Mouse (Mus musculus) G1E (cell line): Measurements from ENCODE around the gene Ackr2. TPM values are rescaled to one million over a fixed set of nuclear protein-coding genes. Genes with fewer than 3 reads are reported as not detected.

Source experiments
- ATAC-seq: 2 replicates; pipeline ENCODE4 v1.8.0; 2016; ENCODE audit warnings: mild to moderate bottlenecking; ENCODE audit not compliant: insufficient number of reproducible peaks, poor library complexity, low FRiP score, severe bottlenecking; ENCODE audit errors: extremely low read depth
- DNase-seq: peaks from one replicate; pipeline ENCODE4 v3.0.0; 2012; ENCODE audit warnings: low spot score
- H3K27me3 ChIP-seq: 2 replicates; pipeline ENCODE4 v1.6.1; 2012; ENCODE audit warnings: mild to moderate bottlenecking, low read length, inconsistent platforms; ENCODE audit not compliant: insufficient read depth
- H3K36me3 ChIP-seq: replicated peaks from 2 replicates; pipeline ENCODE3; 2012; ENCODE audit warnings: mild to moderate bottlenecking, inconsistent platforms
- H3K4me1 ChIP-seq: 2 replicates; pipeline ENCODE4 v1.6.1; 2012; ENCODE audit warnings: low read depth, low read length, inconsistent platforms, mixed read lengths; ENCODE audit not compliant: insufficient read depth
- H3K4me3 ChIP-seq: 2 replicates; pipeline ENCODE4 v1.5.1; 2012; ENCODE audit warnings: low read depth, mild to moderate bottlenecking, inconsistent platforms, low read length, moderate library complexity, mixed read lengths
- H3K9me3 ChIP-seq: replicated peaks from 2 replicates; pipeline ENCODE4 v1.6.1; 2012; ENCODE audit warnings: inconsistent platforms
- CTCF ChIP-seq: IDR thresholded peaks from 2 replicates; pipeline ENCODE4 v1.5.1; 2012; ENCODE audit warnings: low read depth, low read length, inconsistent platforms, mixed read lengths
- GATA1 ChIP-seq: IDR thresholded peaks from 2 replicates; pipeline ENCODE4 v1.6.1; 2012; ENCODE audit warnings: borderline replicate concordance, low read length, inconsistent platforms, mixed read lengths
- GATA2 ChIP-seq: IDR thresholded peaks from 2 replicates; pipeline ENCODE4 v1.6.1; 2012; ENCODE audit warnings: low read depth, low read length, inconsistent platforms, borderline replicate concordance
- POLR2AphosphoS5 ChIP-seq: IDR thresholded peaks from 2 replicates; pipeline ENCODE4 v1.6.1; 2012; ENCODE audit warnings: low read depth, low read length, inconsistent platforms; ENCODE audit not compliant: insufficient replicate concordance
- TAL1 ChIP-seq: conservative IDR thresholded peaks from 2 replicates; pipeline ENCODE4 v1.6.1; 2012; ENCODE audit warnings: low read depth, low read length, inconsistent platforms, mixed read lengths
- polyA plus RNA-seq: library from polyadenylated mRNA; stranded (reverse); fragments of >175 nt; gene quantifications from 2 replicates; pipeline ENCODE4 v1.2.3, GENCODE M21; 2012
- total RNA-seq, 2 experiments: library from RNA; stranded (forward) in 1 of 2; stranded (reverse) in 1 of 2; fragments of 200-1000 nt in 1 of 2; fragments of >200 nt in 1 of 2; fragmentation: Nextera tagmentation in 1 of 2; gene quantifications; 2 replicates each; pipeline ENCODE4 v1.2.3; 2014 to 2017

Ackr2 gene
- total and polyA plus RNA-seq, 3 experiments: 0.11 TPM; not detected in 2

- H3K36me3 ChIP-seq: no peaks in the 10 kb centered on the region
- ATAC-seq (no peak), DNase-seq (no peak)
- H3K27me3 ChIP-seq: no peaks in the 10 kb centered on the region; the same call in 1 of the 2 replicates
- H3K4me1 ChIP-seq: no peaks in the 10 kb centered on the region
- TF ChIP-seq GATA1: no peak
- no peak for TF ChIP-seq POLR2AphosphoS5
- no peak for TF ChIP-seq TAL1
- TF ChIP-seq GATA2: no peak
- no peak for TF ChIP-seq CTCF
- no peak overlapping the region for H3K4me3 ChIP-seq
- no peaks in the 10 kb centered on the region for H3K9me3 ChIP-seq
Measured at GRCm38 (mm10) chr9:121936952-121937351, 38.8 kb downstream of the Ackr2 start.

GRCm38 (mm10) chr9:121937451-121937864 lies 39.3 kb downstream of the Ackr2 start:
- Histone ChIP-seq H3K27me3 (no peaks in the 10 kb centered on the region; the same call in 1 of the 2 replicates), H3K4me3 (no peak overlapping the region), H3K9me3 (no peaks in the 10 kb centered on the region), H3K36me3 (no peaks in the 10 kb centered on the region), H3K4me1 (no peaks in the 10 kb centered on the region)
- ATAC-seq: no peak
- TF ChIP-seq CTCF (no peak), GATA2 (no peak), POLR2AphosphoS5 (no peak), TAL1 (no peak), GATA1 (no peak)
- DNase-seq: no peak

- no peak overlapping the region for H3K4me3 ChIP-seq
- H3K36me3 ChIP-seq: no peaks in the 10 kb centered on the region
- H3K4me1 ChIP-seq: no peaks in the 10 kb centered on the region
- ATAC-seq (no peak), DNase-seq (no peak)
- TF ChIP-seq GATA1: no peak
- TF ChIP-seq POLR2AphosphoS5: no peak
- TF ChIP-seq CTCF: no peak
- no peaks in the 10 kb centered on the region; the same call in 1 of the 2 replicates for H3K27me3 ChIP-seq
- H3K9me3 ChIP-seq: no peaks in the 10 kb centered on the region
Measured at GRCm38 (mm10) chr9:121937944-121938355, 39.8 kb downstream of the Ackr2 start.

- Histone ChIP-seq H3K4me3 (no peak overlapping the region), H3K9me3 (no peaks in the 10 kb centered on the region), H3K4me1 (no peaks in the 10 kb centered on the region), H3K36me3 (no peaks in the 10 kb centered on the region), H3K27me3 (no peaks in the 10 kb centered on the region; the same call in none of the 2 replicates)
- ATAC-seq (no peak), DNase-seq (no peak)
- TF ChIP-seq GATA2 (no peak), CTCF (no peak), POLR2AphosphoS5 (no peak), TAL1 (no peak), GATA1 (no peak)
Measured at GRCm38 (mm10) chr9:121943005-121943404, 44.9 kb downstream of the Ackr2 start.

GRCm38 (mm10) chr9:121943628-121944027 lies 45.5 kb downstream of the Ackr2 start:
- Histone ChIP-seq H3K4me3 (no peak overlapping the region), H3K4me1 (no peaks in the 10 kb centered on the region), H3K27me3 (no peaks in the 10 kb centered on the region; the same call in 1 of the 2 replicates), H3K36me3 (no peaks in the 10 kb centered on the region), H3K9me3 (no peaks in the 10 kb centered on the region)
- ATAC-seq (no peak), DNase-seq (no peak)
- TF ChIP-seq TAL1 (no peak), GATA1 (no peak), CTCF (no peak), GATA2 (no peak), POLR2AphosphoS5 (no peak)

- no peak overlapping the region for H3K4me3 ChIP-seq
- TF ChIP-seq GATA2 (no peak), CTCF (no peak), GATA1 (no peak)
- no peaks in the 10 kb centered on the region; the same call in 1 of the 2 replicates for H3K27me3 ChIP-seq
- H3K9me3 ChIP-seq: no peaks in the 10 kb centered on the region
- ATAC-seq (no peak), DNase-seq (no peak)
- H3K36me3 ChIP-seq: no peaks in the 10 kb centered on the region
- H3K4me1 ChIP-seq: no peaks in the 10 kb centered on the region
Measured at GRCm38 (mm10) chr9:121947784-121948183, 49.6 kb downstream of the Ackr2 start.
